Mouse (Mus musculus) cerebellum, adult 9-10 months (tissue): Measurements from ENCODE around the gene Fcrl6.

ENCODE experiments used
- DNase-seq: peaks from one replicate; pipeline ENCODE4 v3.0.0; 2022

The Fcrl6 gene

DNA sequence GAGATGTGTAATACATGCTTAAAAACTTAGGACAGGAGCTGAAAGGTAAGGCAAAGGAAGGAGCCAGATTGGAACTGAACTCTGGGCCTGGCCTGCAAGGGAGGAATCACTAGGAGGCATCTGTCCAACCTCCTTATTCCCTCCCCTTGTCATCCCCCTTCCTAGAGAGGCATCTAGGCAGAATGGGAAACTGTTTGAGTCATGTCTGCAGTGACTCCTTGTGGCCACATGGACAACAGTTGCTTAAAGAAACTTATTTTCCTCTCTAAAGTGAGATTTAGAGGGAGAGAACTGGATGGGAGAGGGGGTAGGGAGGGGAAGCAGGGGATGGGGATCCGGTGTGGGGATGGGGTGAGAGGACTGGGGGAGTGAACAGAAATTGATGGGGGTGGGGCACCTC is 10.4 kb upstream of the Fcrl6 start:
- DNase-seq = no peak

DNA sequence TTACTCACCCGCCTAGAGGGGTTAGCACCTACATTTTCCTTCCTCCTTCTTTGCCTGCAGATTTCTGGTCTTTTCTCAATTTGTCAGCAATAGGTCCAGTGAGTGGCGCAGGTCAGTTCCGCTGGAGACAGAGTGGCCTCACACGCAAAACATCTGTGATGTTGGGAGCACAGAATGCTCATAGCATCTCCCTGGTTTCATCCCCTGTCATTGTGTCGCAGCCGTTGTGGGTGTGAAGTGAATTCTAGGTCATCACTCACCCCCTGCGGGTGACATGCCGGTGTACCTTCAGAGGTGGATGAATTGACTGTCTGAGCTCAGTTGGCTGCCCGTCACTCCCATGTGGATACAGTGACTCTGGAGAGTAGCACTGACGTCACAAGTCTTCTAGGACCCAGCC is 9.0 kb upstream of the Fcrl6 start:
- DNase-seq = no peak

DNA sequence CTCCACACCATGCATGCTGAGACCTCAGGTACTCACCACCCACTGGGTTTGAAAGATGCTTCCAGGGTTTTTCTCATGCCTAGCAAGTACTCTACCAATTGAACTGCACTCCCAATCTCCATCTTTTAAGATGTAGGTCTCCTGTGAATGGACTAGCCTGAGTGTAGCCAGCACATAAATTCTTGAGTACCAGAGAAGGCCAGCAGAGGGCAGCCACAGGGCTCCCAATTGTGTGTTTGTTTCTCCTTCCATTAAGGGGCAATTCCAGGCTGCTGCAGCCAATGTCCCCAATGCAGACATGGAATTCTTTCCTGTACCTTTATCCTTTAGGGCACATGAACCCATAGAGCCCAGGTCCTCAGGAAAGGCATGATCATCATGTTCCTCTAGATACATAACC is 7.9 kb downstream of the Fcrl6 start:
- no peak for DNase-seq

DNA sequence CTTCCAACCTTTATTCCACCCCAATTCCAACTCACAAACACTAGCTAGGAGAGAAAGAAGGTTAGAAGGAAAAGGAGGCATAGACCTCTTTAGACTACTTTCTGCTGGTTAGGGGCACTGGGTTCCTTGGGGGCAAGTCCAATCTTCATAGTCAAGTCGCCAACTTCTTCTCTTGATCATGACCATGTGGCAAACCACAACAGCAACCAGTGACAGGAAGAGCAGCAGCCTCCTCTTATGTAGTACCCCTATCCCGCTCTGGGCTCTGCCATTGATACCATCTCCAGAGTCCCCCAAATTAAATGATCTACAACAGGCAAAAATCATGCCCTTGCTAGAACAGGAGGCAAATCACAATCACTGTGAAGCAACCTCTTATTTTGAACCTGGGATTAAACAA is 8.4 kb downstream of the Fcrl6 start:
- no peak for DNase-seq

DNA sequence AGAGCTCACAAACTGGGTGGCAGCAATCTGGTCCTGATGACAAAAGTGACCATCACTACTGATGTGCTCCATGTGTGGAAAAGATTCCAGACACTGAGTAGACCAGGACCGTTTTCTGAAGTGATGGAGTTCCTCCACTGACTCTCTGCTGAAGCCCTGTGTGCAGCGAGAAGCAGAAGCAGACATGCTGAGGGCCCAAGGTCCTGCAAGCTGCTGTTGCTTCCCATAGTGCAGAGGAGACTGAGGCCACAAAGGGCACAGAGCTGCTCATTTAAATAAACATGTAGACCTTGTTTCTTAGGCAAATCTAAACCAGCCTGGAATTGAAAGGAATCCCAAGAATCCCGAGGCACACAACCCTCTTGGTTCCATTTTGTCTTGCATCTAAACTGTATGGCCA is 9.0 kb downstream of the Fcrl6 start:
- no peak for DNase-seq

DNA sequence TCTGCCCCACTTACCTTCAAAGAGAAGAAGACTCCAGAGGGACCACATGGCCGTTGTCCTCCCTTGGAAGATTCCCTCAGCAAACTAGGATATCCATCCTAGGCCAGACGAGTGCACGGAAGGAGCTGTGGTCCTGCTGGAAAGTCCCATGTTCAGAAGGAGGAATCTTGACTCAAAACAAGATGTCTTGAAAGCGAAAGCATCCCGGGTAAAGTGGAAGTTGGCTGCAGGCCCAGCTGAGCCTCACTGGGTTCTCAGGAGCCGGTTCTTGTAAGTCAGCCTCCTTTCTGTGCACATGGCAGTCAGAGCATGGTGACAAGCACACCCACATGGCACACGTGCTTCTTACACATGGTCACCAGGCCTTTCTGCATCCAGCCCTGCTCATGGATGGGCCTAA is 12.0 kb downstream of the Fcrl6 start, which contains the start of gene Slamf8:
Slamf8 (minus strand) TSS at position 184 of the 400 bp plus-strand sequence.
- no peak for DNase-seq

DNA sequence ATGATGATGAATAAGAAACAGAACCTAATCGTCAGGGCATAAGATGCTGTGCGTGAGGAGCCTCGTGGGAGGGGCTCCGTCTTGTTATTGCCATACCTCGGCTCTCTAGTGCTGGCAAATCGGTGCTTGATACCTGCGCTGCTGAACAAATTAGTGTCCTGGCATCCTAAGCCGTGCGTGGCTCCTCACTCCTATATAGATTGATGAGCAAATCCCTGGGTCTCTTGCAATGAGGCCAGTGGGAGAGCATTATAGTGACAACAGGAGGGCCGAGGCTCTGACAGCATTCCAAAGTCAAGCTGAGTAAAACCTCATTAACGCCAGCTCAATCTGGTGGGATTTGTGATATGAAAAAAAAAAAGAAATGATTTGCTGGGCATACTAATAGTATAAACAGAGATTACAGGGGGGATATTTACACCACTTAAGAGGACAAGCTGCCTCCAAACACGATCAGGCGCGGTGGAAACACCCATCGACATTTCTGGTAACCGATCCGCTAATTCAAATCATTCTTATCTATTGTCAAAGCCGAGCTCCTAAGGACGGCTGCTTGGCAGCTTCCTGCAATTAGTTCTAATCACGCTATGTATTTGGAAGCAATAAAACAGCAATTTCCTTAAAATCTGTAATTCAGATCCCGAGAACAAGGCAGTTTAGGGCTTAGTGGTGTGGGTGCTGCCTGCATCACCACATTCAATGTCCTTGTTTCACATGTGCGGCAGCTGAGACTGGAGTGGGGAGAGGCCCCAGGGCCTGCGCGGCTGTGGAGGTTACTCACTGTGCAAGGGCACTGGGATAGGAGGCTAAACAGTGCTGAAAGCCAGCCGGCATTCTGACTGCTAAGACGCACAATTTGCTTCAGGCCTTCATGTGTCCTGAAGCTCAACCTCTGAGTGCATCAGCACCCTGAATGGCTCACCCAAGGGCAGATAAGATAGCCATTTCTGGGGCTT is 16.5 kb downstream of the Fcrl6 start:
- no peak for DNase-seq

DNA sequence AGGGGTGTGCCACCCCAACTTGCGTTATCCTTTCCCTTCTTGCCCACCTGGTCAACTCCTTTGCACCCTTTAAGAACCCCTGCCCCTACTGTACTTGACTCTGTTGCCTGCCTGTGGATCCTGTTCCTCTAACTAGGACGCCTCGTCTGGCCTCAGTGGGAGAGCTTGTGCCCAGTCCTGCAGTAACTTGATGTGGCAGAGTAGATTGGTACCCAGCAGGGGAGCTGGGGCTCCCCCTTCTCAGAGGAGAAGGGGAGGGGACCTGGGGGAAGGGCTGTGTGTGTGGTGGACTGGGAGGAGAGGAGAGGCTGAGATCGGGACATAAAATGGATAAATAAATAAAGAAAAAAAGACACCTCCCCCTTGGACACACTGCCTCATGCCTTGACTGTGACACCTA is 17.3 kb downstream of the Fcrl6 start:
- DNase-seq = no peak

DNA sequence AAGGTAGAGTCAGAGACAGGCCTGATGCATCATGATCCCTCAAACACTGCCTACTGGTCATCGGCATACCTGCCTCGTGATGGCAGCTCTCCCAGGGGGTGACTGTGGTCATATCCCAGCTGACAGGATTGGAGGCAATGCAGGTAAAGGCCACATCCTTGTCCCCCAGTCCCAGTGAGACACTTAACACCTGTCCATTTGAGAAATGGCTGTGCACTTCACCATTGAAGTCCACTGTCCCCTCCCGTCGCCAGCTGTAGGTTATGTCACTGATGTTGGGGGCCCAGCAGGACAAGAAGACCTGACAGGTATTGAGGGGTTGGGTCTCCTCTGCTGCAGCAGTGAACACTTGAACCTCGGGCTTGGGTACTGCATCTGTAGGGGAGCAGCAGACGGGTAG is 18.1 kb downstream of the Fcrl6 start:
- DNase-seq = no peak

DNA sequence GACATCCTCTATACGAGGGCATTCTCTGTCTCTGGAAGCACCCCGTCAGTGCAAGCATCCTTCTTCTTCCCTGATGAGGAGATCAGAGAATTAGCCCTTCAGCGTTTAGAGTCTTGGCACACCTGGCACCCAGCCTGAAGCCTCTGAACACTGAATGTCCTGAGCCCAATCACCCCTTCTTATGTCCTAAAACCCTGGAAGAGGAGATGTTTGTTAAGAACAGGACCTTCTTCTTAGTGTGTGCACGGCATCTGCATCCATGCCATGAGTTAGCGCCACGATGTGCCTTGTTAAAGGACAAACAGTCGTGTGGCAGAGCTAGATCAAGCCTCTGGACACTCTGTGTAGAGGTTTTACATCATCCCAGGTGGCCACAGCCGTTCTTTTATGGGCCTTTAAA is 19.9 kb downstream of the Fcrl6 start:
- no peak for DNase-seq

DNA sequence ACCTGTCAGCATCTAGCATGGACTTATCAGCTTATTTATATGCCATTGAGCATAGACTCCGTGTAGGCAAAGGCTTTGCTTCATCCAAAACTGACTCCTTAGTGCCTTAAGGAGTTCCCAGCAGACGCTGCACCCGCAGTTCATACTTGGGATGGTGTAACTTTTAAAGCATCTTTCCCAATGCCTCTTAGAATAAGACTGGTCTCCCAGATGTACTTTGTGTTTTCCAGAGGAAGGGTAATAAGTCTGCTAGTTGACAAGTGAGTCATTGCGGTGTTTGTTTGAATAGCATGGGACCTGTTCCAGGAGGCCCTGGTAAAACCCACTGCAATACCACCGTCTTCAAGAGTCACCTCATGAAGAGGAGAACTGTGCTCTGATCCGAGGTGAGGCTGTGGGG is 22.2 kb downstream of the Fcrl6 start:
- no peak for DNase-seq

DNA sequence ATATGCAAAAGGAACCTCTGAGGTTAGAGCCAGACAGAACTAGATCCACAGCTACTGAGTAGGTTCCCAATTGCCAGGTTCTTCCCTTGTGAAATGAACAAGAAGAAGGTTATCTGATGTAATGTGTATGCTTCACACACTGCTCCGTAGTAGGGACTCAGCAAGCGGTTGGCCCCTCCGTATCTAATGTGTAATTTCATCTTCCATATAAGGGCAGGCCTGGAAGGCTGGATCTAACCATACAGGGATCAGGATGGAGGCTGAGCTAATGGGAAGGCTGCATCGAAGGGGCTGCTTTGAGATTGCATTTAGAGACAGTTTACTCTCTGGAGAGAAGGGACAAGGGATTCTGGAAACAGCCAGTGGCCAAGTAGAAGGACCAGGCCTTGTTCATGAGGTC is 34.6 kb downstream of the Fcrl6 start:
- no peak for DNase-seq

DNA sequence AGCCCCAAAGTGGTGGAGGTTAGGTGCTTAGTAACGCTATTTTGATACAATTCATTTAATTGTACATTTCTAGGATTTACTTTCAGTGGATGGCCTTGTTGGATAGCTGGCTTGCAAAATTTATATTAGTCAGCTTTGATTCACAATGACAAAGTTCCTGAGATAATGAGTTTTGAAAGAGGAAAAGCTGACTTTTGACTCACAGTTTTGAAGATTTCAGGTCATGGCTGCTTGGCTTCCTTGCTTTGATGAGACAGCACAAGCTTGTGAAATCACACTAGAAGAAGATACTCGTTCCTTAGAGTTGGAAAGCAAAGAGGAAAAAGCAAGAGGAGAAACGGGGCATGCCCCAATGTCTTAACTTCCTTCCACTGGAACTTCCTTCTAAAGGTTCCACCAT is 36.2 kb downstream of the Fcrl6 start:
- no peak for DNase-seq

DNA sequence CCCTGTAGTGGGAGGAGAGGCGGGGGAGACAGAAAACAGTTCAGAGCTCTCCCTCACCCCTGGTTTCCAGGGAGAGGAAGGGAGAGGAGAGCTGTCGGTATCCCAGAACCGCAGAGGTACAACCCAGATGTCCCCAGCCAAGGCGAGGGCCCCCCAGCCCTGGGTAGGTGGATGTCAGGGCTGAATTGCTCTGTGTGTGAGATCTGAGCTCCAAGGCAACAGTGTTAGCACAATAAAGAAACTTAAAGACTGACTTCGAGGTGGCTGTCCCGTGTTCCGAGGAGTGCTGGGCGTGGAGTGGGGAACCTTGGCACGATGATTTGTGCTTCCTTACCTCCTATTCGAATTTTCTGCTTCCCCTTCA is 38.9 kb downstream of the Fcrl6 start:
- no peak for DNase-seq

DNA sequence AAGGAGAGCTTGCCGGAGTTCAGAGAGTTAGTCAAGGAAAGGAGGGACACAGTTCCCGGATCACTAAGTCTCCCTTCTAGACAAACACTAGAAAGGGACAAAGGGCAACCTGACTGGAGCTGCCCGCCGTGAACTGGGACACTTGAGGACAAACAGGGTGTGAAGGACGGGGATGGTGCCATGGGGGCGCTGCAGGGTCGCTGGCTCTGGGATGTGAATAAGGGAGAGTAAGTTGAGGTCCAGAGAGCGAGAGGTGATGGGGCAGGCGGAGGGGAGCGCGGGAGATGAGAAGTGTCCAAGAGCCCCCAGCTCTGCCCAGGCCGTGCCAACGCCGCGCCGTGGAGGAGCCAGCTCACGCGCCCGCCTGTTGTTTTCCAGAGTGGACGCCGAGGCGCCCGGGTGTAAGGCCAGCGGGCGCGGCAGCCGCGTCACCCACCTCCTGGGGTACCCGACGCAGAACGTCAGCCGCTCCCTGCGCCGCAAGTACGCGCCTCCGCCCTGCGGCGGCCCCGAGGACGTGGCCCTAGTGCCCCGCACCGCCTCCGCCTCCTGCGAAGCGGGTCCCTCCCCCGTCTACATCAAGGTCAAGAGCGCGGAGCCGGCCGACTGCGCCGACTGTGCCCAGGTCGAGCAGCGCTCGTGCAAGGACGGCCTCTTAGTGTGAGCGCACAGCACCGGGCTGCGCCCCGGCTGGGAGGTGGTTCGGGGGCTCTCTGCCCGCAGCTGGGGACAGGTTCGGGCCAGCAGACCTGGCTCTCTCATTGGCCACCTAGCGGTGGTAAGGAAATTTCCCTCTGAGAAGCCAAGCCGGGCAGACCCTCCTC is 39.5 kb downstream of the Fcrl6 start:
- peak; percentile 71 for DNase-seq

DNA sequence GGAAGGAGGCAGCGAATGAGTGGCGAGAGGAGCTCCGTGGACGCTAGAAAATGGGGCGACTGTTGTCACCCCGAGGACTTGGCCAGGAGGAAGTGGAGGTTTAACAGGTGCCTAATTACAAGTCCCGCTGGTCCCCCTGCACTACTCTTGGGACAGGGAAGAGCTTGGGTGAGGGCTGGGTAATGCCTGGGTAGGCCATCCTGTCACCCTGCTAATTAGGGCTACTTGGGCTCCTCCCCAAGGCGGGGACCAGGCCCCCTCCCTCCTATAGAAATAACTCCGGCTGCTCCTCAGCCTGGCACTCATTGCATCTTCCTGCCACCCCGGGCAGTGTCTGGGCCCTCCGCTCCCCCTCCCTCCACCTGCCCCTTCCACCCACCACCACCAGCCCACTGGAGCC is 46.7 kb downstream of the Fcrl6 start, which contains the start of gene Vsig8:
Vsig8 (plus strand) TSS at position 301 of the 400 bp plus-strand sequence.
- DNase-seq = no peak

DNA sequence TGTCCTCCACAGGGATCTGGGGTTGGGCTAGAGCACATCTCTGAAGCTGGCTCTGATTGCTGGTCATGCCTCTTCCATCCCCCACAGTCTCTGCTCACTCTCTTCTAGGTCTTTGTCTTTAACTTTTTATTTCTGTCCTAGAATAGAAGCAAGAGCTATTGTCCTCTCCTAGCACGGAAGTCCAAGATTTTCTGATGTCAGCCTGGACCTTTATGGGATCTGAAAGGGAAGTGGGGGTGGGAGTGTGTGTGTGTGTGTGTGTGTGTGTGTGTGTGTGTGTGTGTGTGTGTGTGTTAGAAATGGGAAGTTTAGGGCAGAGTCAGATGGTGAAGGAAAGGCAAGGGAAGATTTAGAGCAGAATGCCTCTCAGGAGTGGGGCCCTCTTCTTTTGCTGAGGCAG is 49.7 kb downstream of the Fcrl6 start:
- no peak for DNase-seq

DNA sequence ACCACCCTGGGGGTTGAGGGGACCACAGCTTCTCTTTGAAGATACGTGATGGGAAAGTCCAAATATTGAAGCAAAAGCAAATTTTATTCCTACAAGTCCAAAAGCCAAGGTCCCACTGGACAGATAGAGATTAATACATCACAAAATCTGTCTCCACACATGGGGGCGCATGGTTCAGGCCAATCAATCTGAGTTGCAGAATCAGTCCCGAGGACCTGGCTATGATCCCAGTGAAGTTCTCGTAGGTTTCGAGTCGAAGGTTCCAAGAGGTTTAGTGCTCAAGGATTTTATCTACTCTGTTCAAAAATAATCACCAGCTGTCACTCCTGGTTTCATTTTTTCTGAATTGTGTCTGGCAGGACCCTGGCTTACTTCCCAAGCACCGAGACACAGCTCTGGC is 51.3 kb downstream of the Fcrl6 start:
- DNase-seq = no peak

DNA sequence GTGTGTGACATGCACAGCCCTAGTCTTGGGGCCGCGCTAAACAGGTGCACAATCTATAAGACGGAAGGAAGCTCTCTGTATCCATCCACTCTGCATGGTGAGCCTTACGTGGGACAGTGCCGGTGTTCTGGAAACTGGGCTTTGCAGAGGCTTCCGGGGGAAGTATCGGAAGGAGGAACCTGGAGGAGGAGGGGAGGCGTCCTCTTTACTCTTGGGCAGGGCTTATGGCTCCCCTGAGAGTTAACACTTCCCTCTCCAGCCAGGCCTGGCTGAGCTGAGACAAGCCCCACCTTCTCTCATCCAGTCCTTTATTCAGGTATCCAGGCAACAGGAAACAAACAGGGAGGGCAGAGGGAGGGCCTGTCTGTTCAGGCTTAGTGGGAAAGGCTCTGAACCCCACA is 51.8 kb downstream of the Fcrl6 start:
- no peak for DNase-seq

DNA sequence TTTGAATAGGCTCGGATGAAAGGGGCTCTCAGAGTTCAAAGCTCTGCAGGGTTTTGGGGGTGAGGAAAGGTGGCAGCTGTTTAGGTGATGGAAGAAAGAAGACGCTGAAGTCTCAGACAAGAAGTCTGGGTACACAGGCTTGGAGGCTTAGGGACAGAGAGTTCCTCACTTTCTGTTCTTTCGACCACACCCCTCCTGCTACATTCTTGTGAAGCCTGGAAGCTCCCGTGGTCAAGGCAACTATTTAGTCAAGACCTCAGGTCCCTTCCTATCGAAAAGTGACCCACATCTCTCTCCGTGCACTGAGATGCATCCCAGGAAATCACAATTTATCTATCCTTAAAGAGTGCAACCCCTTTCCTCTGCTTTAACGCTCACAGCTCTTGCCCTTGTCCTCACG is 52.6 kb downstream of the Fcrl6 start:
- DNase-seq = no peak

DNA sequence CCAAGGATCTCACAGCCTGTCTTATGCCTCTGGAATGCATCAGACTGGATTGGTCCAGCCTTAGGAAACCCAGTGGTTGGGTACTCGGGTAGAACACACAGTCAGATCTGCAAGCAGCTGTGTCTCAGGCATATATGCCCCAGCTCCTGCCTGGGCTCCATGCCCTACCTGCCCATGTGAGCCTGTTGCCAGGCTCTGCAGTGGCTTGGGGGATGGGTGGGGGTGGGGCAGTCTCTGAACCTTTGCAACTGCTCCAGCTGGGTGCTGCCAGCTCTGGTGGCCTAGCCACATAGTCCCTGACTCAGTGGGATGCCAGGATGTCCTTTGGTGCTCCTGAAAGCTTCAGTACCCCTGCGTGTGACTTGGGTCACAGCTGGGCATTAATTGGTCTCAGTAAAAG is 53.0 kb downstream of the Fcrl6 start:
- no peak for DNase-seq

DNA sequence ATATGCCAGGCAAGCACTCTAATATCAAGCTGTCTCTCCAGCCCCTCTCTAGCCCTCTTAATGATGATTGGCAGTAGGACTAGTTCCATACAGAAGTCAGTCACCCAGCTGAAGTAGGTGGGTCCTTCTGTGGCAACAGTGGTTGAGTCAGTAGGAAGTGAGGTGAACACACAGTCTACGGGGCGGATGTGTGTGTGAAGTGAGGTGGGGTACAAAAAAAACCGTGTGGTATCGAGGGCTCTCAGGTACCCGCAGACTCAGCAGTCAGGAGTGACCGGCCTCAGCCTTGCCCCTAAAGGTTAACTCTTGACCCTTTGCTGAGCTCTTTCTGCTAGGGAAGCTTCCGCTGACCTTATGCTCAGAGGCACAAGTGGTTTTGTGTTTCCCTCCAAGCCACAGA is 53.9 kb downstream of the Fcrl6 start:
- no peak for DNase-seq
